Mouse (Mus musculus) kidney, adult 2 months (tissue): Measurements from ENCODE around the gene Myrf. TPM values are rescaled to one million over a fixed set of nuclear protein-coding genes. Genes with fewer than 3 reads are reported as not detected.
A peak's percentile ranks its signal among the peaks of the same experiment; 100 is the strongest.

Source experiments
- DNase-seq: peaks from one replicate; pipeline ENCODE4 v3.0.0; 2021
- H3K27ac ChIP-seq: fragments of 200-500 bp; 2 replicates; pipeline ENCODE4 v1.5.1; 2012; ENCODE audit warnings: low read depth, low read length, control low read depth, inconsistent platforms; ENCODE audit not compliant: insufficient read depth
- H3K27me3 ChIP-seq: fragments of 200-500 bp; replicated peaks from 2 replicates; pipeline ENCODE4 v1.6.1; 2012; ENCODE audit warnings: mild to moderate bottlenecking, moderate library complexity, low read length, inconsistent platforms; ENCODE audit not compliant: control insufficient read depth, insufficient read depth
- H3K36me3 ChIP-seq: fragments of 200-500 bp; 2 replicates; pipeline ENCODE4 v1.6.1; 2012; ENCODE audit warnings: mild to moderate bottlenecking, moderate library complexity, low read length, inconsistent platforms; ENCODE audit not compliant: control insufficient read depth, insufficient read depth
- H3K4me1 ChIP-seq: fragments of 200-500 bp; 2 replicates; pipeline ENCODE4 v1.6.1; 2011; ENCODE audit warnings: low read length; ENCODE audit not compliant: control insufficient read depth, insufficient read depth
- H3K4me3 ChIP-seq: fragments of 200-500 bp; 2 replicates; pipeline ENCODE4 v1.5.1; 2011; ENCODE audit warnings: mild to moderate bottlenecking, low read depth, low read length, control low read depth; ENCODE audit not compliant: insufficient read depth
- CTCF ChIP-seq: fragments of 200-500 bp; conservative IDR thresholded peaks from 2 replicates; pipeline ENCODE4 v1.5.1; 2011; ENCODE audit warnings: low read depth, mild to moderate bottlenecking, control low read depth, low read length, moderate library complexity, mixed read lengths; ENCODE audit not compliant: insufficient read depth, insufficient read length
- POLR2A ChIP-seq: fragments of 200-500 bp; IDR thresholded peaks from one replicate; pipeline ENCODE4 v1.6.1; 2011; ENCODE audit warnings: low read depth, low read length, control low read depth
- WGBS: fragments of 180-500 bp; shearing (Covaris S2); methylation state at CpG from one replicate; pipeline ENCODE4 v1.1.7; 2018; 5-methylcytosine and 5-hydroxymethylcytosine counted together
- polyA plus RNA-seq: library from polyadenylated mRNA; depleted of rRNA; stranded (reverse); fragments of >200 nt; gene quantifications from 2 replicates; pipeline ENCODE4 v1.2.3, GENCODE M21; 2012; rRNA removed

Gene Myrf
- polyA plus RNA-seq, result 18.8 and 24.5 TPM in 2 replicates

- TF ChIP-seq POLR2A, result no peak
- peak; percentile 89 for TF ChIP-seq CTCF
- 8% methylated on average over 43 of the region's 43 CpGs for WGBS
- H3K27ac ChIP-seq, result no peak within 1 kb of the TSS
These were observed at the start of gene Myrf for GRCm38 (mm10) chr19:10240654-10241305. Gene Myrf, minus strand, starts transcription at chr19:10240748.

GRCm38 (mm10) chr19:10289609-10290150, 49.1 kb upstream of the Myrf start:
- no peaks in the 10 kb centered on the region for H3K27me3 ChIP-seq
- DNase-seq, result no peak
- H3K4me1 ChIP-seq, result no peaks in the 10 kb centered on the region
- TF ChIP-seq CTCF, result no peak
- no peak for TF ChIP-seq POLR2A
- H3K36me3 ChIP-seq, result no peaks in the 10 kb centered on the region
- H3K27ac ChIP-seq, result no peak overlapping the region
- no peak overlapping the region for H3K4me3 ChIP-seq
- 79% methylated on average over 4 of the region's 4 CpGs for WGBS

More at GRCm38 (mm10) chr19:10240654-10241305, at the start of gene Myrf:
- Histone ChIP-seq H3K4me1 (no peaks in the 10 kb centered on the region; the same call in 1 of the 2 replicates), H3K4me3 (peak within 1 kb of the TSS; percentile 57), H3K27me3 (no peaks in the 10 kb centered on the region), H3K36me3 (no peaks in the 10 kb centered on the region)
- DNase-seq, result peak; percentile 79

- WGBS, result 91% methylated on average over 8 of the region's 8 CpGs
These were observed 47.8 kb upstream of the Myrf start for GRCm38 (mm10) chr19:10288125-10289040.

DNA sequence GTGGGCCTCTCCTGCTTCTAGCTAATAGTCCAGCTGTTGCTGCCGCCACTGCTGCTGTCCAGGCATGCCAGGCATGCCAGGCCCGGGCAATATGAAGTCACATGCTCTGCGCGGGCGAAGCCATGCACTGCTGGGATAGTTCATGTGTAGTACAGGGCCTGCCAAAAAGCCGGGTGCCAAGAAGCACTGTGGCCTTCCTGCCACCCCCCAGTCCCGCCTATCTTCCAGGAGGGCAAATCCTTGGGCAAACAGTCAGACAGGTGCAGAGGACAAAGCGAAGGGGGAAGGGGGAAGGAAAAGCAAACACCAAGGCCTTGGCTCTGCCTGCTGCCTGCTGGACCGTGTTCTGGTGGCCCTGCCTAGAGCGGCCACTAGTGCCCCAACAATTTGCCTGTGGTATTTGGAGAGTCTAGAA, 45.9 kb upstream of the Myrf start:
- Histone ChIP-seq H3K36me3 (no peaks in the 10 kb centered on the region), H3K4me1 (no peaks in the 10 kb centered on the region), H3K27ac (no peak overlapping the region; the same call in 1 of the 2 replicates), H3K4me3 (no peak overlapping the region), H3K27me3 (no peaks in the 10 kb centered on the region)
- 58% methylated on average over 10 of the region's 10 CpGs for WGBS
- DNase-seq, result no peak
- no peak for TF ChIP-seq CTCF
- no peak for TF ChIP-seq POLR2A

More at GRCm38 (mm10) chr19:10288125-10289040, 47.8 kb upstream of the Myrf start:
- no peaks in the 10 kb centered on the region for H3K4me1 ChIP-seq
- H3K27me3 ChIP-seq, result no peaks in the 10 kb centered on the region
- no peak for TF ChIP-seq POLR2A
- no peak for TF ChIP-seq CTCF
- H3K36me3 ChIP-seq, result no peaks in the 10 kb centered on the region
- H3K27ac ChIP-seq, result no peak overlapping the region
- H3K4me3 ChIP-seq, result no peak overlapping the region
- no peak for DNase-seq

DNA sequence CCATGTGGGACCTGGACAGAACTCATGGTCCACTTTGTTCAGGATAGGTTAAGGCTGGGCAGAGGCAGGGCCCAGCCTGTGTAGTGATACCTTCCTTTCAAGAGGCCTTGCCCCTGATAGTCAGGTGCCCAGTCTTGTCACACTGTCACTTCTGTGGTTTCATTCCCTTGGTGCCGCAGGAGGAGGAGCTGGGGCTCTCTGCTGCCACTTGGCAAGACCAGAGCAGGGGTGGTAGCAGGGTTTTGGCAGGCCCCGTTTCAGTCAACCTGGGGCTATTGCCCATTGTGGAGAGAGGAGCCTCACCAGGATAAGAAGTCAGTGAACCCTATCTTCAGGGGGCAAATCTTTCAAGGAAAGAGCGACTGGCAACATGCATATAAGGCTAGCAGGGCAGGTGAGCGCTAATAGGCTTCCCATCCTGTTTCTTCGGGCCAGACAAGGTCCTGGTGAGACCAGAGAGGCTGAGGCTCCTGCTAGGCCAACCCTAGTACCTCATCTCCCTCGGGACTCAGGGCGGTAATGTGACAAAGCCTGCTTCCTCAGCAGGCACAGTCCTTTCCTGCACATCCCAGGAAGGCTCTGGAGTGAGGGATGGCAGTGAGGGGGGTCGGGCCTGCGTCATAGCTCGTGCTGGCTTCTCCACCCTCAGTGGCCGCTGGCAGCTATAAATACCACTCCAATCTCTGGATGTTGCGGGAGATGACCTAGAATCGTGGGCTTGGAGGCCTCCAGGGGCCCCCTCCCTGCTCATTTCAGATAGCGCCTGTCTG, 40.4 kb upstream of the Myrf start:
- DNase-seq, result no peak
- no peak overlapping the region for H3K27ac ChIP-seq

GRCm38 (mm10) chr19:10279668-10280067, 39.1 kb upstream of the Myrf start:
- no peak for DNase-seq
- TF ChIP-seq POLR2A (no peak), CTCF (no peak)
- Histone ChIP-seq H3K27ac (no peak overlapping the region), H3K4me3 (no peak overlapping the region), H3K4me1 (peaks cover 11% of the 10 kb centered on the region), H3K27me3 (no peaks in the 10 kb centered on the region), H3K36me3 (no peaks in the 10 kb centered on the region)
- WGBS, result 70% methylated on average over 9 of the region's 9 CpGs

More for the DNA sequence above, 40.4 kb upstream of the Myrf start:
- Histone ChIP-seq H3K36me3 (no peaks in the 10 kb centered on the region), H3K27me3 (no peaks in the 10 kb centered on the region), H3K4me1 (peaks cover 11% of the 10 kb centered on the region), H3K4me3 (no peak overlapping the region)
- 68% methylated on average over 14 of the region's 14 CpGs for WGBS
- TF ChIP-seq POLR2A (no peak), CTCF (no peak)
